Mouse (Mus musculus): ENCODE measurements around the gene Dclk1.

Dclk1 gene

DNA sequence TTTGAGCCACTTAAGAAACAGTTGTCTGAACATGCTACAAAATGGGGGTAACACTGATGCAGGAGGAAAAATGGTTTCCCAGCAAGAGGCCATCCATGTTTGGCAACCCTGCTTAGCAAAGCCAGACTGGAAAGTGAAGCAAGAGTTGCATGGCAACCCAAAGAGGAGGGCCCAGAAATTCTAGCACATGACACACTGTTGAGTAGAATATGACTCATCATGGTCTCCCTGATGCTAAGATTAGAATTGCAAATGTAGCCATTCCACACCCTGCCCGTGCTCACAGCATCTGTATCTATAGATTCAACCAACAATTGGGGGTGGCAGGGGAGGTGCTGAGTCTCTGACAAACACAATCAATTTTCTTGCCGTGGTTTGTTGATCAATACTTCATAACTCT, 154.6 kb downstream of the Dclk1 start:
- in situ Hi-C loops (cut with MboI, MseI) = no loop called here

- in situ Hi-C loops (cut with MboI, MseI) = no loop called here
These were observed 155.9 kb downstream of the Dclk1 start for GRCm38 (mm10) chr3:55397752-55398693.

DNA sequence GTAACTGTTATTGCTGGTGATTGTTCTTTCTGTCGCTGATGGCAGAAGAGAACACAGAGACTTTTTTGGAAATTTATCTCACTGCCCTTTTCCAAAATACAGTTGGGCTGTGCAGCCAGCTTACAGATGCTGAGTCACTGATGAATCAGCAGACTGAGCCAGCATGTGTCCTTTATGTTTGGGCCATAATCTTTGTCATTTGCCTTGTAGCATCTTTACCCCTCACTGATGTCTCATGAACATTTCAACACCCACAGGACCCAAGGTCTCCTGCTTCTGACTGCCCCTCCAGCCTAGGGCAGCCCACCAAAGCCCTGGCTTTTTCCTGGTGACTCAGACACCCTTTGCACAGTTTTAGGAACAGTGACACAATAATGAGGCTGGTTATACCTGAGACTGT, 159.1 kb downstream of the Dclk1 start:
- in situ Hi-C loops (cut with MboI, MseI) = no loop called here

GRCm38 (mm10) chr3:55404751-55405150, 162.6 kb downstream of the Dclk1 start:
- in situ Hi-C loops (cut with MboI, MseI) = no loop called here

- in situ Hi-C loops (cut with MboI, MseI) = no loop called here
These were observed 164.5 kb downstream of the Dclk1 start for GRCm38 (mm10) chr3:55406616-55407015.

- in situ Hi-C loops (cut with MboI, MseI) = loop anchor here (5.0 kb wide), 1 partner anchor 106 kb away; no protein-coding TSS in a partner anchor
These were observed 169.4 kb downstream of the Dclk1 start for GRCm38 (mm10) chr3:55411547-55411946.

DNA sequence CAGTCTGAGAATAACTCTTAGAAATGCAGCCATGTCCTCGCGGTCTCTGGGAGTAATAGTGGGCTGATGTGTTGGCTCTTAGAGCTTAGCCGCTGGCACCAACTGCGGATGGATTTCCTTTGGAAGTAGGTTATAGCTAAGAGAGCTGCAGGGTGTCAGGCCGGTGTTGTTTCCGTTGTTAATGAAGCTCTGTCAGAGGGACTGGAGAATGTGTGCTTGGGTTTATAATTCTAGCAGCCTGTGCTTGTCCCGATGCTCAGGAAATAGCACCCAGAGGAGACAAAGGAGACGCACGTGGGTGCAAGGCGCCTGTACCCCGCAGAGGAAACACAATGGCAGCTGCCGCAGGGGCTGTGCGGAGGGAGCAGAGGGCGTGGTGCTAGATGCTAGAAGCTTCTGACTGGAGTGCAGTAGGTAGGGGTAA, 173.4 kb downstream of the Dclk1 start:
- in situ Hi-C loops (cut with MboI, MseI) = no loop called here

DNA sequence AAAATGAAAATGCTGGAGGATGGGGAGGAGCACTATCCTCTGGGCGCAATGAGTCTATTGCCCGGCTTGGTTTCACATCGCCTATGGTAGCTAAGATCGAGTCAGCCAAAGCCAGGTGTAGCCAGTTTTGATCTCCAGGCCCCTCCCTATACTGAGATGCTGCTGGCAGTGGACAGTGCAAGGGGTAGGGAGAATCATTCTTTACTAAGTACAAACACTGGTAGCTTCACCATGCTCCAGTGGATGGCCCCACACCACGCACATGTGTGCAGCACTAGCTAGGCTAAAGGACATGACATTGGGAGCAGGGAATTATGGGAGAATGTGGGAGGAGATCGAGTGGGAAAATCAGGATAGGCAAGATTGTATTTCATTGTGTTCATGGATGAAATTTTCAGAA, 176.7 kb downstream of the Dclk1 start:
- in situ Hi-C loops (cut with MboI, MseI) = no loop called here

DNA sequence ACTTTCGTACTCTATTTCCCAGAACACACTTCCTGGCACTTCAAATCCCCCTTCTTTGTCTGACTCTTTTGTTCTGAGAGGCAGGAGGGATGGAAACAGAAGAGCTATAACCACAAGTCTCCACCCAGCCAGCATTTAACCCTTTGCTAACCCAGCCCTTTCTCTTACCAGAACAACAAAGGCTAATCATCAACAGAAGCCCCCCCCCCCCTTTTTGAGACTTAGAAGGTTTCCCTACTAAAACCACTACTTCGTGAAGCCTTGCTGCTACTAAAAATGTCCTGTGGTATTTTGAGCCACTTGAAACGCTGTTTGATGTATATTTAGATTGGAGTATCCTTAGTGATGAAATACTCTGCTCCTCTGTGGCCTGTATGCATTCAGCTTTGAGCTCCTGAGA, 177.2 kb downstream of the Dclk1 start:
- in situ Hi-C loops (cut with MboI, MseI) = no loop called here

DNA sequence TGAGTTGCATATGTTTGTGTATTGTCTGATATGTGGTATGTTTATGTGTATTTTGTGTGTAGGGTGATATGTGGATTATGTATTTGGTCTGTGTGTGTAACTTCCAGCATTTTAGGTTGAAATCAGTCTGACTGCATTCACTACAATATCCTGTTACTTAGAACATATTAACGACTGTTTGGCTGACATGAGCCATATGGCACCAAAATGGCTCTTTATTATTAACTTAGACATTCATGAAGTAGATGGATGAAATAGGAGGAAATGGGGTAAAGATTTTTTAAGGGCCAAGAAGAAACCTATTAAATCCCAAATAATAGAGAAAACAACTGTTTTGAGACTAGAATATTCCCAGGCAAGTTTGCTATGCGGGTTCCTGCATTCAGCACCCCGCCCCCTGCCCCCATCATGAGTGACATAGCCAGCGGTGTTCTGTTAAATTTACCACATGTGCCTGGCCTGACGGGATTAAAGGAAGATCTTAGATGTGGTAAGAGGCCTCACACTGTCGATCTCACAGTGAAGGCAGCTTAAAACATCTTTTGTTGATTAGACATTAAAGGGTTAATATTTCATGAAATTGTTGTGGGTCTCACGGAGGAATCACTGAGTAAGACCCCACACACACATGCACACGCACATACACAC, 178.4 kb downstream of the Dclk1 start:
- in situ Hi-C loops (cut with MboI, MseI) = no loop called here

- in situ Hi-C loops (cut with MboI, MseI) = no loop called here
These were observed 181.7 kb downstream of the Dclk1 start for GRCm38 (mm10) chr3:55423640-55424397.

- in situ Hi-C loops (cut with MboI, MseI) = no loop called here
These were observed 187.9 kb downstream of the Dclk1 start for GRCm38 (mm10) chr3:55430022-55430549.

- in situ Hi-C loops (cut with MboI, MseI) = no loop called here
These were observed 189.1 kb downstream of the Dclk1 start for GRCm38 (mm10) chr3:55431223-55431622.

DNA sequence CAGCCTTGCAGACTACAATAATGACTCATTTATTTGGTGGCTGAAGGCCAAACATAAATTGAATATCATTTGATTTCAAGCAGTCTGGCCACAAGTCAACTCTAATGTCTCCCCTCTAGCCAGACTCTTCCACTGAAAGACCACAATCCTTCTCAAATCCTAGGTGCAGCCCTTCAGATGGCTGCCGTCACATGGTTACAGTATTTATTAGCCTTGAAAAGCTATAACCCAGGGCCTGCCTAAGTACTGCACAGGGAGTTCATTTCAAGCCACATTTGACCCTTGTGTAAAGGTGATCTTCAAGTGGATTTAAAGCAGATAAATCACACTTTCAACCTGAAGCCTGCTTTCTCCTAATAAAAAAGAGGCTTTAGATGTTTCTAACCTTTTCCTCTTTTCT, 192.1 kb downstream of the Dclk1 start:
- in situ Hi-C loops (cut with MboI, MseI) = no loop called here

- in situ Hi-C loops (cut with MboI, MseI) = no loop called here
These were observed 196.8 kb downstream of the Dclk1 start for GRCm38 (mm10) chr3:55438824-55439446.

GRCm38 (mm10) chr3:55440342-55440741, 198.2 kb downstream of the Dclk1 start:
- in situ Hi-C loops (cut with MboI, MseI) = no loop called here

DNA sequence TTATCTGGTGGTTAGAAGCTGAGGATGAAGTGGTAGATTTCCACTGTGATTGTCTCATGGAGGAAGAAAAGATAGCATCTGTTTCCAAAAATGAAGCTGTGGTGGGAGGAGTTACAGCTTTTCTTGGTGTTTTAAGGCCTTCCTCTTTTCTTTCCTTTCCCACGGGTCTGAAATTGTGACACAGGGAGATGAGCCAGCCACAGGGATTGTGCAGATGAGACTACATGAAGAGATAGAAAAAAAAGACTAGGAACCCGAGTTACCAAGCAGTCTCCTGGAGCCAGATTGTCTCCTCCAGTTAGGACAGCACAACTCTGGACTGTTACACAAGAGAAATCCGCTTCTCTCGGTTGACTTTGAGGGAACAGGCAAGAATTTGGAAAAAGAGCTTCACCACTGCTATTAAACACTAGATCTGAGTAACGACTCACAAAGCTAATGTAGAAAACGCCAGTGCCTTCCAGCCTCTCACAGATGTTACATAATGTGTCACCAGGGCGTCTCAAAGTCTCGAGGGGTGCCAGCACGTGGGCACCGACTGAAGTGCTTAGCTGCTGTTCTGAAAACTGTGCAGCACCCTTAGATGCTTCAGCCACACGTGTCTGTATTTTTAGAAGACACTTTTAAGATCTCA, 200.0 kb downstream of the Dclk1 start:
- in situ Hi-C loops (cut with MboI, MseI) = no loop called here

DNA sequence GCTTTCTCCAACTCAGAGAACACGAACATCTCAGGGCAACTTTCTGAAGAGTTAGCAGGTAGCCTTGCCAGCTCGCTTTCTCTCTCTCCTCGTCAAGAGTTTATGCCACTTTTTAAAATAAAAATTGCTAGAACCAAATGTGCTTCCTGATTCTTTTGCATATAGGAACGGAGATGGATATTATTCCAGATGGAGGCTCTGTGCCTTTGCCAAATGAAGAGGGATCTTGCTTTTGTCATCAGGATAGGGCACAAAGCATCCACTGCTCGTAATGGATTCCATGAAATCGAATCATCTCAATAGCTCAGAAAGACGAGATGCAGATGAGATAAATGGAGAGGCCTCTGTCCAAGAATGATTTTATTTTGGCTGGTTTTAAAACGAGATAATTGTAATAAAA, 201.1 kb downstream of the Dclk1 start:
- in situ Hi-C loops (cut with MboI, MseI) = no loop called here

GRCm38 (mm10) chr3:55443725-55444124, 201.6 kb downstream of the Dclk1 start:
- in situ Hi-C loops (cut with MboI, MseI) = no loop called here

DNA sequence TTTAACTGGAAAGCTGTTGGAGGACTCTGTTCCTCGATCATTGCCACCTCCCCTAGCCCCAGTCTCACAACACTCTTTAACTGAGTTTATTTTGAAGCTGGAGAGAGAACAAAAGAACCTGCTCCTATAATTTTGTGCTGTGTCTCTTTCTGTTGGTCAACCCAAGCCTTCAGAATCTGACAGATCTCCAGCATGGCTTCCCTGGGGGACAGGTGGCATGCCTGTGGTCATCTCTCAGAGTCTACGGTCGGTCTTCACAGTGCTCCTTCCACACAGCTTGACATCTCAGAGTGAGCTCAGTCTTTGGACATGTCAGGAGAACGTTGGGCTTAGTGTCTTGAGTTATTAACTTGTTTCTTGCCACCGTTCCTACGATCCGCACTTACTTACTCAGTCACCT, 204.5 kb downstream of the Dclk1 start:
- in situ Hi-C loops (cut with MboI, MseI) = no loop called here
